Mouse (Mus musculus): Measurements from ENCODE around the gene Auts2.

Gene Auts2

GRCm38 (mm10) chr5:132067750-132068739 lies 475.1 kb downstream of the Auts2 start:
- H3K36me3 ChIP-seq (ENCODE audit: control insufficient read depth, insufficient read depth, low read length, poor library complexity, severe bottlenecking), result no peaks in the 10 kb centered on the region
- no peaks in the 10 kb centered on the region for H3K27me3 ChIP-seq (ENCODE audit: control insufficient read depth, insufficient read depth, low read length, poor library complexity, severe bottlenecking)
- no peak for DNase-seq (ENCODE audit: low read depth, low spot score)

- Histone ChIP-seq H3K36me3 (ENCODE audit: control insufficient read depth, insufficient read depth, low read length, poor library complexity, severe bottlenecking) (no peaks in the 10 kb centered on the region), H3K27me3 (ENCODE audit: control insufficient read depth, insufficient read depth, low read length, poor library complexity, severe bottlenecking) (no peaks in the 10 kb centered on the region)
- no peak for DNase-seq (ENCODE audit: low read depth, low spot score)
These were observed 483.0 kb downstream of the Auts2 start for GRCm38 (mm10) chr5:132060116-132060515.

- Histone ChIP-seq H3K27me3 (ENCODE audit: control insufficient read depth, insufficient read depth, low read length, poor library complexity, severe bottlenecking) (no peaks in the 10 kb centered on the region), H3K36me3 (ENCODE audit: control insufficient read depth, insufficient read depth, low read length, poor library complexity, severe bottlenecking) (no peaks in the 10 kb centered on the region)
- DNase-seq (ENCODE audit: low read depth, low spot score), result no peak
These were observed 490.5 kb downstream of the Auts2 start for GRCm38 (mm10) chr5:132052637-132053036.

GRCm38 (mm10) chr5:132039584-132039983 lies 503.6 kb downstream of the Auts2 start:
- no peaks in the 10 kb centered on the region for H3K27me3 ChIP-seq (ENCODE audit: control insufficient read depth, insufficient read depth, low read length, poor library complexity, severe bottlenecking)

GRCm38 (mm10) chr5:132033491-132034350 lies 509.4 kb downstream of the Auts2 start:
- Histone ChIP-seq H3K36me3 (ENCODE audit: control insufficient read depth, insufficient read depth, low read length, poor library complexity, severe bottlenecking) (no peaks in the 10 kb centered on the region), H3K27me3 (ENCODE audit: control insufficient read depth, insufficient read depth, low read length, poor library complexity, severe bottlenecking) (no peaks in the 10 kb centered on the region)
- no peak for DNase-seq (ENCODE audit: low read depth, low spot score)

More at GRCm38 (mm10) chr5:132039584-132039983, 503.6 kb downstream of the Auts2 start:
- no peaks in the 10 kb centered on the region for H3K36me3 ChIP-seq (ENCODE audit: control insufficient read depth, insufficient read depth, low read length, poor library complexity, severe bottlenecking)
- DNase-seq (ENCODE audit: low read depth, low spot score), result no peak

GRCm38 (mm10) chr5:132030941-132031531 lies 512.1 kb downstream of the Auts2 start:
- no peak for DNase-seq (ENCODE audit: low read depth, low spot score)
- H3K36me3 ChIP-seq (ENCODE audit: control insufficient read depth, insufficient read depth, low read length, poor library complexity, severe bottlenecking), result no peaks in the 10 kb centered on the region
- no peaks in the 10 kb centered on the region for H3K27me3 ChIP-seq (ENCODE audit: control insufficient read depth, insufficient read depth, low read length, poor library complexity, severe bottlenecking)

GRCm38 (mm10) chr5:132029638-132030037 lies 513.5 kb downstream of the Auts2 start:
- Histone ChIP-seq H3K27me3 (ENCODE audit: control insufficient read depth, insufficient read depth, low read length, poor library complexity, severe bottlenecking) (no peaks in the 10 kb centered on the region), H3K36me3 (ENCODE audit: control insufficient read depth, insufficient read depth, low read length, poor library complexity, severe bottlenecking) (no peaks in the 10 kb centered on the region)
- DNase-seq (ENCODE audit: low read depth, low spot score), result no peak

GRCm38 (mm10) chr5:132029038-132029437 lies 514.1 kb downstream of the Auts2 start:
- H3K36me3 ChIP-seq (ENCODE audit: control insufficient read depth, insufficient read depth, low read length, poor library complexity, severe bottlenecking), result no peaks in the 10 kb centered on the region
- no peak for DNase-seq (ENCODE audit: low read depth, low spot score)
- no peaks in the 10 kb centered on the region for H3K27me3 ChIP-seq (ENCODE audit: control insufficient read depth, insufficient read depth, low read length, poor library complexity, severe bottlenecking)

GRCm38 (mm10) chr5:132027859-132028498 lies 515.2 kb downstream of the Auts2 start:
- Histone ChIP-seq H3K27me3 (ENCODE audit: control insufficient read depth, insufficient read depth, low read length, poor library complexity, severe bottlenecking) (no peaks in the 10 kb centered on the region), H3K36me3 (ENCODE audit: control insufficient read depth, insufficient read depth, low read length, poor library complexity, severe bottlenecking) (no peaks in the 10 kb centered on the region)
- no peak for DNase-seq (ENCODE audit: low read depth, low spot score)

GRCm38 (mm10) chr5:132013296-132013695 lies 529.8 kb downstream of the Auts2 start:
- Histone ChIP-seq H3K27me3 (ENCODE audit: control insufficient read depth, insufficient read depth, low read length, poor library complexity, severe bottlenecking) (no peaks in the 10 kb centered on the region), H3K36me3 (ENCODE audit: control insufficient read depth, insufficient read depth, low read length, poor library complexity, severe bottlenecking) (no peaks in the 10 kb centered on the region)
- no peak for DNase-seq (ENCODE audit: low read depth, low spot score)

- H3K36me3 ChIP-seq (ENCODE audit: control insufficient read depth, insufficient read depth, low read length, poor library complexity, severe bottlenecking), result no peaks in the 10 kb centered on the region
- H3K27me3 ChIP-seq (ENCODE audit: control insufficient read depth, insufficient read depth, low read length, poor library complexity, severe bottlenecking), result no peaks in the 10 kb centered on the region
- no peak for DNase-seq (ENCODE audit: low read depth, low spot score)
These were observed 531.3 kb downstream of the Auts2 start for GRCm38 (mm10) chr5:132011795-132012194.

- H3K27me3 ChIP-seq (ENCODE audit: control insufficient read depth, insufficient read depth, low read length, poor library complexity, severe bottlenecking), result no peaks in the 10 kb centered on the region
- no peaks in the 10 kb centered on the region for H3K36me3 ChIP-seq (ENCODE audit: control insufficient read depth, insufficient read depth, low read length, poor library complexity, severe bottlenecking)
- DNase-seq (ENCODE audit: low read depth, low spot score), result no peak
These were observed 534.4 kb downstream of the Auts2 start for GRCm38 (mm10) chr5:132008703-132009222.

- Histone ChIP-seq H3K27me3 (ENCODE audit: control insufficient read depth, insufficient read depth, low read length, poor library complexity, severe bottlenecking) (no peaks in the 10 kb centered on the region), H3K36me3 (ENCODE audit: control insufficient read depth, insufficient read depth, low read length, poor library complexity, severe bottlenecking) (no peaks in the 10 kb centered on the region)
- no peak for DNase-seq (ENCODE audit: low read depth, low spot score)
These were observed 535.2 kb downstream of the Auts2 start for GRCm38 (mm10) chr5:132007907-132008306.

- Histone ChIP-seq H3K36me3 (ENCODE audit: control insufficient read depth, insufficient read depth, low read length, poor library complexity, severe bottlenecking) (no peaks in the 10 kb centered on the region), H3K27me3 (ENCODE audit: control insufficient read depth, insufficient read depth, low read length, poor library complexity, severe bottlenecking) (no peaks in the 10 kb centered on the region)
- DNase-seq (ENCODE audit: low read depth, low spot score), result no peak
These were observed 550.4 kb downstream of the Auts2 start for GRCm38 (mm10) chr5:131992681-131993211.
